Mouse (Mus musculus) adrenal gland, adult 8-10 months (tissue): Measurements from ENCODE around the gene Gm8797. TPM values are rescaled to one million over a fixed set of nuclear protein-coding genes. Genes with fewer than 3 reads are reported as not detected.
"Not testable (repeated sequence)": the region's sequence is repeated elsewhere in the genome, so short reads cannot be mapped to it uniquely, and the experiment has no call there.

Experiments
- DNase-seq: peaks from one replicate; pipeline ENCODE4 v3.0.0; 2022
- total RNA-seq, 4 experiments: library from RNA; stranded (reverse); gene quantifications; 2 replicates each; pipeline ENCODE4 v1.2.4; 2022

Gene Gm8797
- 10 to 100 TPM in 3 of 4 experiments, 1 to 10 TPM in 1; 5.5 to 80.3 (median 34.7) TPM for total RNA-seq

DNA sequence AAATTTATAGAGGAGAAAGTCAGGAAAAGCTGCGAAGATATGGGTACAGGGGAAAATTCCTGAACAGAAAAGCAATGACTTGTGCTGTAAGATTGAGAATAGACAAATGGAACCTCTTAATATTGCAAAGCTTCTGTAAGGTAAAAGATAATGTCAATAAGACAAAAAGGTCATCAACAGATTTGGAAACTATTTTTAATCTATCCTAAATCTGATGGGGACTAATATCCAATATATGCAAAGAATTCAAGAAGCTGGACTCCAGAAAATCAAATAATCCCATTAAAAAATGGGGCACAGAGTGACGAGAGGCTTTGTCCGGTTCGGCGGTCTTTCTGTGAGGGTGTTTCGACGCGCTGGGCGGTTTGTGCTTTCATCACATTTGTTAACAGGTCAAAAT lies at the start of gene Gm8797:
Gm8797 (plus strand) TSS at position 301 of the 400 bp plus-strand sequence.
- not testable (repeated sequence) for DNase-seq

DNA sequence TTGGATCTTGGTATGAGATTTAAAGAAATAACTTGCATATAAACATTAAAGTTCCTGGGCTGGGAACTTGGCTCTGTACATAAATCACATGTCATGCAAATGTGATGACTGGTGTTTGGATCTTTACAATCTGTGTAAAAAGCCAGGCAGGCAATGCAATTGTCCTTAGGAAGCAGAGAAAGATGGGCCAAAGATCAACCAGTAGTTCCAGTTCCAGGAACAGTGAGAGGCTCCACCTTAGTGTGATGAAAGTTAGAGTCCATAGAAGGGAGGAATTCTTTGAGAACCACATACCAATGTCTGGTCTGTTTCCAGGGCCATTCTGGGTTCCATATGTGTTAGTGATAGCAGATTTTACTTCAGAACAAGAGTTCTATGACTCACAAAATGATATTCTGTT lies 36.1 kb upstream of the Gm8797 start:
- DNase-seq: no peak

DNA sequence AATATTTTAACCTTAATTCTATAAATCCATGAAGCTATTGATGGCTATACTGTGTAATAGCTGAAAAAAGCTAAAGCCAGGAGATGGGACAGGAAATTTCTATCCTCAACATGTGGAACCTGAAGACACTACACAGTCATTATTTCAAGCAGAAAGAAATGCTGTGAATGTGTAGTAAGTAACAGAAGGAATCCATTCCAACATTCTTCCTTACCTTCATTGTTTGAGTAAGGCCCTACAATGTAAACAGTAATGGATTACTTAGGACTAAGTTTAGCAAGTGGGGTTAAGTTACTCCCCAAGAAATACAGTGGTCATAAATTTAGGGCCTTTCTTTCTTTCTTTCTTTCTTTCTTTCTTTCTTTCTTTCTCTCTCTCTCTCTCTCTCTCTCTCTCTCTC lies 17.7 kb upstream of the Gm8797 start:
- no peak for DNase-seq

DNA sequence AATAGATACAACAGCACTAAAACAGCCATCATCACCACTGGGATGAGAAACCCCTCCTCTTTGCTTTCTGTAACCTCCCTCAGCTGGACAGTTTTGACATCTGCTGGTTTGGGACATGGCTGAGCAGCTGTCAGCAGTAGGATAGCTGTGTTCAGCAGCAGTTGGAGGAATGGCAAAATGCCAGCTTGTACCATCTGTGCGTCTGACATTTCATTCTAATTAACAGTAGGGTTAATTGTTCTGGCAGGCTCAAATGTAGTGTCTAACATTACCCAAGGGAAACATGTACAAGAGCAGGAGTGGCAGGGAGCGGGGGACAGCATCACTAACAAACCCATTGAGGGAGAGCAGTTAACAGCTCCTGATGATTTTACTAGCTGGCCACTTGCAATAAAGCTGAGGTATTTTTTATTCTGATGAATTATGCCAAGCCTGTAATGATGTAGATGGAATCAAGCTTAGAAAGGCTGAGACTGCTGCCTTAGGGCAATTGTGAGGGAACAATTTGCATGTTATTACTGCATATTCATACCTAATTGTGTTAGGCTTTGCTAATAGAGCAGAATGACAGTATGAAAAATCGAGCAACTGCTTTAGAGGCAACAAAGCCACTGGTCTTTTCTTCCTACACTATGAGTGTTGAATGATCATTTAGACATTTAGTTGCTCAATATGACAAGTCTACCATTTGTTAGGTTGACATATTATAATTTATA lies 4.3 kb downstream of the Gm8797 start:
- DNase-seq: no peak

DNA sequence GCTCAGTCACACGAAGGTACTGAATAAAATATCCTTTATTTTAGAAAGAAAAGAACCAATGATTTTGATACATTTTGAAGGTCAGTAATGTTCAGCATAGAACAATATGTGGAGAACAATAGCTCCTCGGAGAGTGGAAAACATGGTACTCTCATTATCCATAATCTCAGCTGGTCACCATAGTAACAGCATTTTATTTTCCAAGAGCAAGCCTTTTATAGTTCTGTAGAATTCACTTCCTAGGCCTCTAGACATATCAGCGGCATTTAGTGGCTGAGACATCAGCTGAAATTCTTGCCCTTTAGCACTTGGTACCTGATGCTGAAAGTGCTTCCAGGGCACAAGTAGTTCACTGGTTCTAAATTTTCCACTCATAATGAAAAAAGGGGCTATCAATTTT lies 15.7 kb downstream of the Gm8797 start:
- DNase-seq: no peak

DNA sequence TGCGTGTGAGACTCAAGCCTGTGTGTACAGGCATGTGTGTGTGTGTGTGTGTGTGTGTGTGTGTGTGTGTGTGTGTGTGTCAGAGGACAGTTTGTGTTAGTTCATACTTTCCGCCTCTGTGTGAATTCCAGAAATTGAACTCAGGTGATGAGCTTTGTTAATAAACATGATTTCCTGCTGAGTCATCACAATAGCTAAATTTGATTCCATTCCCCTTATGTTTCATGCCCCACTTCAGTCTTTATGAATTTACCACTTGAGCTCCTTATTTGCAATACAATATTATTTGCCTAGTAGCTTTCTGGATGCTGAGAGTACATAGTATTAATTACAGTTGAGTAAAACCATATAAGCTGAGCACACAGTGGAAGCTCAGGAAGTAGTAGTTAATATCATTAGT lies 26.3 kb downstream of the Gm8797 start:
- no peak for DNase-seq
